Mouse (Mus musculus) lung, adult 2 months (tissue): ENCODE data around the gene Lck. TPM values are rescaled to one million over a fixed set of nuclear protein-coding genes. Genes with fewer than 3 reads are reported as not detected.

Source experiments
- DNase-seq: peaks from one replicate; pipeline ENCODE4 v3.0.0; 2022
- H3K4me1 ChIP-seq: fragments of 200-500 bp; 2 replicates; pipeline ENCODE4 v1.6.1; 2011; ENCODE audit warnings: low read length; ENCODE audit not compliant: control insufficient read depth, insufficient read depth
- H3K4me3 ChIP-seq: fragments of 200-500 bp; replicated peaks from 2 replicates; pipeline ENCODE3; 2011; ENCODE audit warnings: low read depth, mild to moderate bottlenecking, control low read depth, low read length; ENCODE audit errors: extremely low read depth
- CTCF ChIP-seq: fragments of 200-500 bp; IDR thresholded peaks from 2 replicates; pipeline ENCODE4 v1.5.1; 2011; ENCODE audit warnings: mild to moderate bottlenecking, low read length, control low read depth; ENCODE audit not compliant: insufficient read depth
- POLR2A ChIP-seq: fragments of 200-500 bp; IDR thresholded peaks from 2 replicates; pipeline ENCODE4 v1.6.1; 2011; ENCODE audit warnings: low read depth, mild to moderate bottlenecking, control low read depth, low read length, borderline replicate concordance; ENCODE audit errors: extremely low read depth
- WGBS: fragments of 180-500 bp; shearing (Covaris S2); methylation state at CpG from one replicate; pipeline ENCODE4 v1.1.7; 2018; 5-methylcytosine and 5-hydroxymethylcytosine counted together
- polyA plus RNA-seq: library from polyadenylated mRNA; depleted of rRNA; stranded (reverse); fragments of >200 nt; gene quantifications from 2 replicates; pipeline ENCODE4 v1.2.3, GENCODE M21; 2012

Gene Lck
- polyA plus RNA-seq, 1 experiment: 11.8 TPM

GRCm38 (mm10) chr4:129575171-129575844 lies 1.9 kb upstream of the Lck start:
- TF ChIP-seq CTCF: no peak
- no peak for TF ChIP-seq POLR2A
- Histone ChIP-seq H3K4me1 (peaks cover 10% of the 10 kb centered on the region; the same call in 1 of the 2 replicates), H3K4me3 (no peak overlapping the region)
- WGBS: 26% methylated on average over 8 of the region's 8 CpGs
- DNase-seq: no peak

- 96% methylated on average over 4 of the region's 4 CpGs for WGBS
- peaks cover 4% of the 10 kb centered on the region; the same call in 1 of the 2 replicates for H3K4me1 ChIP-seq
- H3K4me3 ChIP-seq: no peak overlapping the region
These were observed 409 bp downstream of the Lck start for GRCm38 (mm10) chr4:129573093-129573370.

GRCm38 (mm10) chr4:129572236-129573092 lies 977 bp downstream of the Lck start:
- Histone ChIP-seq H3K4me1 (0 out of 2 replicates have a peak, but pooled peaks cover 3% of the 10 kb centered on the region), H3K4me3 (no peak overlapping the region)
- no peak for DNase-seq
- 46% methylated on average over 13 of the region's 13 CpGs for WGBS
- TF ChIP-seq CTCF: no peak
- no peak for TF ChIP-seq POLR2A

More at GRCm38 (mm10) chr4:129573093-129573370, 409 bp downstream of the Lck start:
- DNase-seq: no peak
- TF ChIP-seq CTCF (no peak), POLR2A (no peak)

- H3K4me1 ChIP-seq: no peaks in the 10 kb centered on the region
- no peak for DNase-seq
- TF ChIP-seq POLR2A (no peak), CTCF (no peak)
- no peak overlapping the region for H3K4me3 ChIP-seq
- WGBS: 54% methylated on average over 8 of the region's 8 CpGs
These were observed 1.8 kb downstream of the Lck start for GRCm38 (mm10) chr4:129571551-129572084.

- 83% methylated on average over 6 of the region's 6 CpGs for WGBS
- Histone ChIP-seq H3K4me1 (no peaks in the 10 kb centered on the region), H3K4me3 (no peak overlapping the region)
- no peak for TF ChIP-seq CTCF
- no peak for DNase-seq
These were observed 3.4 kb downstream of the Lck start for GRCm38 (mm10) chr4:129570028-129570427.

- TF ChIP-seq POLR2A (no peak), CTCF (no peak)
- Histone ChIP-seq H3K4me1 (no peaks in the 10 kb centered on the region), H3K4me3 (no peak overlapping the region)
- WGBS: 89% methylated on average over 7 of the region's 7 CpGs
- DNase-seq: no peak
These were observed 5.1 kb downstream of the Lck start for GRCm38 (mm10) chr4:129568366-129568765.

GRCm38 (mm10) chr4:129565139-129565538 lies 8.3 kb downstream of the Lck start:
- no peak overlapping the region for H3K4me3 ChIP-seq
- no peak for DNase-seq
- WGBS: 75% methylated on average over 6 of the region's 6 CpGs
- no peaks in the 10 kb centered on the region for H3K4me1 ChIP-seq
- TF ChIP-seq POLR2A: no peak
- no peak for TF ChIP-seq CTCF

- WGBS: 41% methylated on average over 8 of the region's 8 CpGs
- H3K4me1 ChIP-seq: no peaks in the 10 kb centered on the region
- no peak for TF ChIP-seq POLR2A
- no peak for TF ChIP-seq CTCF
- H3K4me3 ChIP-seq: no peak overlapping the region
- DNase-seq: no peak
These were observed 9.7 kb downstream of the Lck start for GRCm38 (mm10) chr4:129563718-129564117.

- no peak for DNase-seq
- WGBS: 76% methylated on average over 5 of the region's 5 CpGs
These were observed 12.3 kb downstream of the Lck start for GRCm38 (mm10) chr4:129561184-129561583.

GRCm38 (mm10) chr4:129558321-129558955 lies 15.0 kb downstream of the Lck start:
- no peak for DNase-seq
- Histone ChIP-seq H3K4me1 (peaks cover 6% of the 10 kb centered on the region), H3K4me3 (no peak overlapping the region)
- TF ChIP-seq CTCF (no peak), POLR2A (no peak)
- WGBS: 84% methylated on average over 12 of the region's 12 CpGs

More at GRCm38 (mm10) chr4:129561184-129561583, 12.3 kb downstream of the Lck start:
- Histone ChIP-seq H3K4me1 (no peaks in the 10 kb centered on the region), H3K4me3 (no peak overlapping the region)
- TF ChIP-seq POLR2A: no peak
- TF ChIP-seq CTCF: no peak
